Mouse (Mus musculus) heart, embryonic 16.5 days (tissue): ENCODE results near the gene Pam. TPM values are rescaled to one million over a fixed set of nuclear protein-coding genes. Genes with fewer than 3 reads are reported as not detected.

ENCODE experiments used
- ATAC-seq: fragments of 200-750 bp; cut with Nextera tagmentation; replicated peaks from 2 replicates; pipeline ENCODE4 v1.8.0; 2017; ENCODE audit warnings: moderate number of reproducible peaks; ENCODE audit not compliant: insufficient read depth, low FRiP score; ENCODE audit errors: extremely low read depth
- H3K27ac ChIP-seq: fragments of 300-500 bp; sonication (generic); 2 replicates; pipeline ENCODE4 v1.5.1; 2014; ENCODE audit warnings: mild to moderate bottlenecking, low read length, control low read depth, moderate library complexity
- H3K27me3 ChIP-seq: fragments of 300-500 bp; sonication (generic); 2 replicates; pipeline ENCODE4 v1.6.1; 2014; ENCODE audit warnings: low read length, mixed read lengths; ENCODE audit not compliant: control insufficient read depth, insufficient read depth
- H3K36me3 ChIP-seq: fragments of 300-500 bp; sonication (generic); 2 replicates; pipeline ENCODE4 v1.6.1; 2014; ENCODE audit not compliant: control insufficient read depth, insufficient read depth
- H3K4me1 ChIP-seq: fragments of 300-500 bp; sonication (generic); 2 replicates; pipeline ENCODE4 v1.6.1; 2014; ENCODE audit warnings: low read length, mixed read lengths; ENCODE audit not compliant: control insufficient read depth, insufficient read depth
- H3K4me2 ChIP-seq: fragments of 300-500 bp; sonication (generic); 2 replicates; pipeline ENCODE4 v1.6.1; 2014; ENCODE audit warnings: low read depth, mild to moderate bottlenecking, control low read depth, low read length
- H3K4me3 ChIP-seq: fragments of 300-500 bp; sonication (generic); 2 replicates; pipeline ENCODE4 v1.5.1; 2014; ENCODE audit warnings: mild to moderate bottlenecking, control low read depth, low read length
- H3K9ac ChIP-seq: fragments of 300-500 bp; sonication (generic); 2 replicates; pipeline ENCODE4 v1.6.1; 2014; ENCODE audit warnings: low read length, control low read depth
- H3K9me3 ChIP-seq: fragments of 300-500 bp; sonication (generic); replicated peaks from 2 replicates; pipeline ENCODE4 v1.6.1; 2016; ENCODE audit warnings: low read length; ENCODE audit not compliant: control insufficient read depth
- WGBS: fragments of 180-500 bp; shearing (Covaris S2); extraction: QIAGEN DNeasy Blood & Tissue Kit; methylation state at CpG from one replicate; pipeline ENCODE4 v1.1.7; 2014; 5-methylcytosine and 5-hydroxymethylcytosine counted together
- polyA plus RNA-seq: library from polyadenylated mRNA; unstranded; fragments of >200 nt; fragmentation: Nextera tagmentation; extraction: Ambion mirVana; gene quantifications from 2 replicates; pipeline ENCODE4 v1.2.1, GENCODE M21; 2015

Gene Pam
- polyA plus RNA-seq, 1 experiment from 2014 or later: 434 TPM

DNA sequence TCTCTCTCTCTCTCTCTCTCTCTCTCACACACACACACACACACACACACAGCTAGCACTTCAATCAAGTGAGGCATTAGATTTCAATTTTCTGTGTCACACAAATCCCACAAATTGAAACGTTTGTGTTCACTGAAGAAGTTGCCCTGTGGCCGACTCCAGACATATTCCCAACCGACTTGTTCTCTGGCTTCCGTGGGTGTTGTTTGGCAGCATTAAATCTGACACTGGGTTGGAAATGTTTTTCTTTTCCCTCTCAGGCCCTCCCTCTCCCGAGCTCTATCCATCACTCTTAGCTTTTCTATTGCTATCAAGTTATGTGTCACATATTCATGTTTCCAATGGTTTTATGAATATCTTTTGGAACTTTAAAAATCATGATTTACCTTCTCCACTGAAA is 185.9 kb downstream of the Pam start:
- Histone ChIP-seq H3K27ac (no peak overlapping the region), H3K4me2 (no peak overlapping the region), H3K4me1 (no peaks in the 10 kb centered on the region), H3K36me3 (peaks cover 3% of the 10 kb centered on the region), H3K9me3 (no peaks in the 10 kb centered on the region), H3K9ac (no peak overlapping the region), H3K27me3 (no peaks in the 10 kb centered on the region), H3K4me3 (no peak overlapping the region)
- ATAC-seq: no peak
- WGBS: 53% methylated on average over 5 of the region's 5 CpGs

DNA sequence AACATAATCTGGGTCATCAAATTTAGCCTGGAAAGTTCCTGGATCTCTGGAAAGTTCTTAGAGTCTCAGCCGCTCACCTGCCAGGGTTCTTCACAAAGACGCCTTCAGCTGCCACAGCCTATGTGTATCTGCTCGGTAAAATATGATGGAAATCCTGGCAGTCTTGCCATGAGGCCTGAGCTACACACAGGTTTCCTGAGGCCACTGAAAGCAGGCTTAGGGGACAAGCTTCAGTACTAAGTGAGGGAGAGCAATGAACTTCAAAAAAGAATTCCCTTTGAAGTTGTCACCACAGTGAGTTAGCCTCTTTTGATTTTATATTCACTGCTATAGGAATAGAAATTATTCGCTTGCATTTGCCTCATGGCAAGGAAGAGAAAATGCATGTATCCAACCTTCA is 186.7 kb downstream of the Pam start:
- H3K27me3 ChIP-seq: no peaks in the 10 kb centered on the region
- H3K36me3 ChIP-seq: peaks cover 7% of the 10 kb centered on the region
- no peak for ATAC-seq
- no peak overlapping the region for H3K9ac ChIP-seq
- WGBS: 85% methylated on average over 4 of the region's 4 CpGs
- H3K4me2 ChIP-seq: no peak overlapping the region
- no peaks in the 10 kb centered on the region for H3K4me1 ChIP-seq
- H3K9me3 ChIP-seq: no peaks in the 10 kb centered on the region
- H3K4me3 ChIP-seq: no peak overlapping the region
- no peak overlapping the region for H3K27ac ChIP-seq

DNA sequence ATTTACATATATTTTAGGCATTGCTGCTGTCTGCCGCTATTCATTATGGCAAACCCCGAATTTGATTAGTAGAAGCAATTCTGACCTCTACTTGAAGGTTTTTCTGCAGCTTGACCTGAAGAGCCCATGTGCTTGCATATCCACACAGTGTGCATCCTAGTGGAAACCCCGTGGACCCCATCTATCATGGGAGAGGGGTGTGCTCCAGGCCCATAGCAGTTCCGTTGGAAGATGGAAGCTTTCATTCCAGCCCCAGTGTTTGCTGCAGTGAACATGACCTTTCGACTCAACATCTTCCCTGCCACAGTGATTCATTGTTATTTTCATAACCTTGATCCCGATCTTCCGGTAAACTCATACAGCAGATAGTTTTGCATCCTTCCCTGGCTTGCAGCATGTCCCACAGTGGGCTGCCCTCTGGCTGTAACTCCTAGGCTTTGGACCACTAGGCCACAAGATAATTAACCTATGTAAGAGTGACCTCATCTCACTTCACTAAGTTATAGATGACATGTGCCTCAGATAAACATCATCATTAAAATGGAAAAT is 191.5 kb downstream of the Pam start:
- H3K36me3 ChIP-seq: peaks cover 4% of the 10 kb centered on the region
- no peak overlapping the region for H3K9ac ChIP-seq
- WGBS: 79% methylated on average over 7 of the region's 7 CpGs
- H3K4me2 ChIP-seq: no peak overlapping the region
- no peak overlapping the region for H3K4me3 ChIP-seq
- no peaks in the 10 kb centered on the region for H3K27me3 ChIP-seq
- H3K27ac ChIP-seq: no peak overlapping the region
- ATAC-seq: no peak
- no peaks in the 10 kb centered on the region for H3K9me3 ChIP-seq
- no peaks in the 10 kb centered on the region for H3K4me1 ChIP-seq

DNA sequence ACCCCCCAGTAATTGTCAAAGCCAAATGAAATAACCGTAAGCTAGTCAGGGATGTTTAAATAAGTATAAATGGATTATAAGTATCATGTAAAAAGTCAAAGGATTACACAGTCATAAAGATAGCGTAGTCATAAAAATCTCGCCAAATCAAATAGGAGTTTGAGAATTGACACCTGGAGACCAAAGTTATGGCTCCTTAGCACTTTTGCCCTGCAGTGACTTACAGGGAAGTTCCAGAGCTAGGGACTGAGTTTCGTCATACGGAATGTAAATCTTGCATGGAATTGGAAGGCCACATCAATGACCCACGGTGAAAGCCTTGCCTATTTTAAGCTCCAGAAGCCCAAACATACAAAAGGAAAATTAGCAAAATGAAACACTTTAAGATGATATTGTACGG is 192.6 kb downstream of the Pam start:
- H3K27me3 ChIP-seq: no peaks in the 10 kb centered on the region
- peaks cover 4% of the 10 kb centered on the region for H3K36me3 ChIP-seq
- ATAC-seq: no peak
- WGBS: 84% methylated on average over 7 of the region's 7 CpGs
- no peak overlapping the region for H3K9ac ChIP-seq
- no peak overlapping the region for H3K27ac ChIP-seq
- no peak overlapping the region for H3K4me2 ChIP-seq
- H3K4me3 ChIP-seq: no peak overlapping the region
- H3K4me1 ChIP-seq: no peaks in the 10 kb centered on the region
- no peaks in the 10 kb centered on the region for H3K9me3 ChIP-seq

DNA sequence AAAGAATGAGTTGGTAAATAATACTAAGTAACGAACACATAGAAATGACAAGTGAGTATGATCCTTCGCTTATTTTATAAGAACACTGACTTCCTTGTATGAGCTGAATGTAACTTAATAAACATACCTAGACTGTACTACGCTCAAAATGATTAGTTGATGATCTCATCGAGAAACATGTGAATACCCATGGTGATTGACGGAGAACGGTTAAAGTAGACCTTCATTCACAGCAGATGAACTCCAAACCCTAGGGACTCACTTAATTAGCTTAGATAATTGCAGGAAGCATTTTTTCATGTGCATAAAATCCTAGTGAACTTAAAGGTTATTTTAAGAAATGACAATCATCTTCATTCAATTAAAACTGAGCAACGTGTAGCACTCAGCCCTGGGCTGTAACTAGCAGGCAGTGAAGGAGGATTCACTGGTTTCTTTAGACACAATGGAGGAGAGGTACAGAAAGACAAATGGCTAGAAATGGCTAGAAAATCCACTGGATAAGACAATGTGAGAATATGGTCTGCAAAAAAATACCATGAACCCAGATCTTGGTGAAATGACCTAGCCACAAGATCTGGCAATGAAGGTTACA is 194.8 kb downstream of the Pam start:
- no peaks in the 10 kb centered on the region for H3K9me3 ChIP-seq
- peaks cover 4% of the 10 kb centered on the region for H3K36me3 ChIP-seq
- 82% methylated on average over 7 of the region's 7 CpGs for WGBS
- H3K27ac ChIP-seq: no peak overlapping the region
- no peaks in the 10 kb centered on the region for H3K27me3 ChIP-seq
- no peak overlapping the region for H3K4me2 ChIP-seq
- H3K4me1 ChIP-seq: no peaks in the 10 kb centered on the region
- no peak overlapping the region for H3K4me3 ChIP-seq
- H3K9ac ChIP-seq: no peak overlapping the region
- no peak for ATAC-seq

DNA sequence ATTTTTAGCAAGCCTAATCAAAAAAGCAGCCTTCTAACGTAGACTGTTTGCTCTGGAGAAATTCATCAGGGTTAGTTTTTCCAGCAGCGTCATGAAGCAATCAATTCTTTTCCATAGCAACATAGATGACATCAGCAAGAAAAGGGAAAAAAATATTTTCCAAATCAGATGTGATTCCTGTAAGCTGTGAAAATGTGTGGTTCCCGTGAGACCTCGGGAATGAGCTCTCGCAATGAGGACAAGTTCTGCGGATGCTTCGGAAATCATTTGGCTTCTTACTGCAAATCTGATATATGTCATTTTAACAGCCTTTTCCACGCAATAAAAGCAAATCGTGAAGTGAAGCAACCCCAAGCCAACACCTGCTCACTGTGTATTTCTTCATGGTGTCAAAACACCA is 207.9 kb downstream of the Pam start:
- Histone ChIP-seq H3K9ac (no peak overlapping the region), H3K9me3 (no peaks in the 10 kb centered on the region), H3K27ac (no peak overlapping the region), H3K27me3 (no peaks in the 10 kb centered on the region), H3K4me2 (no peak overlapping the region), H3K4me1 (no peaks in the 10 kb centered on the region), H3K4me3 (no peak overlapping the region), H3K36me3 (peaks cover 43% of the 10 kb centered on the region)
- 83% methylated on average over 9 of the region's 9 CpGs for WGBS
- no peak for ATAC-seq

DNA sequence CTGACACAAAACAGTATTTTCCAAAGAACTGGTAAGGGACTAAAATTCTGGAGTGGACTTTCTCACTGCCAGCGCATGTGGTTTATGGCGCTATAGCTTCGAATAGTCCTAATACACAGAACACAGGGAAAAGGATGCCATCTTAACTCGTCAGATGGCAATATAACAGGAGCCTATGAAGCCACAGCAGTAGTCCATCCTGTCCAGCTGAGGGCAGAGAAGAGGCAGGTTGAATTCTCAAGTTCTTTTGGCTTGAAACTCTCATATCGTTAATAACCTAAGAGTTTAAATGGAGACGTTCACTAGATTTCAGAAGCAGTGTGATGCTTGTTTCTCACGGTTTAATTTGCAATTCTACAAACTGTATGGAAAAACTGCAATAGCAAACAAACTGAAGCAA is 211.9 kb downstream of the Pam start:
- Histone ChIP-seq H3K27me3 (no peaks in the 10 kb centered on the region), H3K36me3 (peaks cover 46% of the 10 kb centered on the region), H3K9ac (no peak overlapping the region), H3K4me3 (no peak overlapping the region), H3K27ac (no peak overlapping the region), H3K4me2 (no peak overlapping the region), H3K9me3 (no peaks in the 10 kb centered on the region), H3K4me1 (no peaks in the 10 kb centered on the region)
- no peak for ATAC-seq
- 90% methylated on average over 7 of the region's 7 CpGs for WGBS

DNA sequence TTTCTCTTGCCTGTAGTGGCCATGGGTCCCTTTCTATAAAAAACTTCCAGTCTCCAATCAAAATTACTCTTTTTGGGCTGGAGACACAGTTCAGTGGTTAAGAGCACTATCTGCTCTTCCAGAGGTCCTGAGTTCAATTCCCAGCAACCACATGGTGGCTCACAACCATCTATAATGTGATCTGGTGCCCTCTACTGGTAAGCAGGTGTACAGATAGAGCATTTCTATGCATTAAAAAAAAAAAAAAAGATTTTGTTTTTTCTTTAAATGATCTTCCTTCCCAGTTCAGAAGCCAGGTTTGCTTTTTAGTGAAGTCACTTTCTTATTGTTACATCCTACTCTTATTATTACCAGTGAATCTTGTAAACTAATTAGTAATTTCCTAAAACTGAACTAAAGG is 218.4 kb downstream of the Pam start:
- H3K27ac ChIP-seq: no peak overlapping the region
- H3K4me2 ChIP-seq: no peak overlapping the region
- no peak for ATAC-seq
- peaks cover 36% of the 10 kb centered on the region for H3K36me3 ChIP-seq
- H3K27me3 ChIP-seq: no peaks in the 10 kb centered on the region
- no peaks in the 10 kb centered on the region for H3K4me1 ChIP-seq
- no peak overlapping the region for H3K4me3 ChIP-seq
- no peaks in the 10 kb centered on the region for H3K9me3 ChIP-seq
- no peak overlapping the region for H3K9ac ChIP-seq

DNA sequence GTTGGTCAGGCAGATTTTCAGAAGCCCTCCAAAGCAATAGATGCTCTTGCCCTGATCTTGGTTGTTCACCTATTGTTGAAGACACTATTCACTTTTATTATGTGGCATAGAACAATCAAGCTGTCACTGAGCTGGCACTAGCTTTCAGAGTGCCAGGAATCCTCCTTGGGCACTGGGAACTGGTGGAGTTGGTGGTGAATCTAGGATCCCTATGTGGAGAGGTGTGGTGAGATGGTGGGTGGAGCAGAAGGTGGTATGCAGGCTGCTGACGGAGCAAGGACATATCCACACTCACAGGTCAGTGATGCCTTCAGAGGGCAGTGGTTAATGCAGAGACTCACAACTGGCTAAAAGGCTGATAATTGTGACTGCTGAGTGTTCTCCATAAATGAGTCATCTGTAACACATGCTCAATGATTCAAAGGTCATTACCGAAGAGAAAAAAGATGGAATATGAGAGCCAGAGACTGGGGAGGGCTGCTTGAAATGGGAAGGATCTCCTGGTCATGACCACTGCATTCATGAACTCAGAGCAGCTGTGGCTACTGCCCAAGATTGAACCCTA is 221.9 kb downstream of the Pam start:
- Histone ChIP-seq H3K36me3 (peaks cover 28% of the 10 kb centered on the region), H3K27me3 (no peaks in the 10 kb centered on the region), H3K4me3 (no peak overlapping the region), H3K4me1 (no peaks in the 10 kb centered on the region), H3K27ac (no peak overlapping the region), H3K9me3 (no peaks in the 10 kb centered on the region), H3K4me2 (no peak overlapping the region), H3K9ac (no peak overlapping the region)
- 84% methylated on average over 2 of the region's 2 CpGs for WGBS
- ATAC-seq: no peak
